Mouse (Mus musculus) heart, embryonic 16.5 days (tissue): ENCODE data around the gene Olfr469. TPM values are rescaled to one million over a fixed set of nuclear protein-coding genes. Genes with fewer than 3 reads are reported as not detected.

Source experiments
- ATAC-seq: fragments of 200-750 bp; cut with Nextera tagmentation; replicated peaks from 2 replicates; pipeline ENCODE4 v1.8.0; 2017; ENCODE audit warnings: moderate number of reproducible peaks; ENCODE audit not compliant: insufficient read depth, low FRiP score; ENCODE audit errors: extremely low read depth
- H3K27ac ChIP-seq: fragments of 300-500 bp; sonication (generic); 2 replicates; pipeline ENCODE4 v1.5.1; 2014; ENCODE audit warnings: mild to moderate bottlenecking, low read length, control low read depth, moderate library complexity
- H3K27me3 ChIP-seq: fragments of 300-500 bp; sonication (generic); 2 replicates; pipeline ENCODE4 v1.6.1; 2014; ENCODE audit warnings: low read length, mixed read lengths; ENCODE audit not compliant: control insufficient read depth, insufficient read depth
- H3K36me3 ChIP-seq: fragments of 300-500 bp; sonication (generic); 2 replicates; pipeline ENCODE4 v1.6.1; 2014; ENCODE audit not compliant: control insufficient read depth, insufficient read depth
- H3K4me1 ChIP-seq: fragments of 300-500 bp; sonication (generic); 2 replicates; pipeline ENCODE4 v1.6.1; 2014; ENCODE audit warnings: low read length, mixed read lengths; ENCODE audit not compliant: control insufficient read depth, insufficient read depth
- H3K4me2 ChIP-seq: fragments of 300-500 bp; sonication (generic); 2 replicates; pipeline ENCODE4 v1.6.1; 2014; ENCODE audit warnings: low read depth, mild to moderate bottlenecking, control low read depth, low read length
- H3K4me3 ChIP-seq: fragments of 300-500 bp; sonication (generic); 2 replicates; pipeline ENCODE4 v1.5.1; 2014; ENCODE audit warnings: mild to moderate bottlenecking, control low read depth, low read length
- H3K9ac ChIP-seq: fragments of 300-500 bp; sonication (generic); 2 replicates; pipeline ENCODE4 v1.6.1; 2014; ENCODE audit warnings: low read length, control low read depth
- H3K9me3 ChIP-seq: fragments of 300-500 bp; sonication (generic); replicated peaks from 2 replicates; pipeline ENCODE4 v1.6.1; 2016; ENCODE audit warnings: low read length; ENCODE audit not compliant: control insufficient read depth
- WGBS: fragments of 180-500 bp; shearing (Covaris S2); extraction: QIAGEN DNeasy Blood & Tissue Kit; methylation state at CpG from one replicate; pipeline ENCODE4 v1.1.7; 2014; 5-methylcytosine and 5-hydroxymethylcytosine counted together
- polyA plus RNA-seq: library from polyadenylated mRNA; unstranded; fragments of >200 nt; fragmentation: Nextera tagmentation; extraction: Ambion mirVana; gene quantifications from 2 replicates; pipeline ENCODE4 v1.2.1, GENCODE M21; 2015

Gene Olfr469
- polyA plus RNA-seq, 1 experiment from 2014 or later, result not detected

GRCm38 (mm10) chr7:107787977-107788620 lies 37.2 kb downstream of the Olfr469 start:
- 59% methylated on average over 3 of the region's 3 CpGs for WGBS
- ATAC-seq, result no peak
- H3K27me3 ChIP-seq, result no peaks in the 10 kb centered on the region

GRCm38 (mm10) chr7:107779611-107780010 lies 45.7 kb downstream of the Olfr469 start:
- no peak overlapping the region for H3K4me2 ChIP-seq
- 41% methylated on average over 4 of the region's 4 CpGs for WGBS
- H3K4me1 ChIP-seq, result no peaks in the 10 kb centered on the region
- no peak overlapping the region for H3K27ac ChIP-seq
- H3K36me3 ChIP-seq, result no peaks in the 10 kb centered on the region
- no peaks in the 10 kb centered on the region for H3K9me3 ChIP-seq
- H3K9ac ChIP-seq, result no peak overlapping the region
- H3K4me3 ChIP-seq, result no peak overlapping the region
- H3K27me3 ChIP-seq, result no peaks in the 10 kb centered on the region
- no peak for ATAC-seq

More at GRCm38 (mm10) chr7:107787977-107788620, 37.2 kb downstream of the Olfr469 start:
- Histone ChIP-seq H3K4me3 (no peak overlapping the region), H3K9me3 (no peaks in the 10 kb centered on the region), H3K9ac (no peak overlapping the region), H3K4me1 (no peaks in the 10 kb centered on the region), H3K27ac (no peak overlapping the region), H3K36me3 (no peaks in the 10 kb centered on the region), H3K4me2 (no peak overlapping the region)

GRCm38 (mm10) chr7:107778216-107778615 lies 47.1 kb downstream of the Olfr469 start:
- no peaks in the 10 kb centered on the region for H3K27me3 ChIP-seq
- H3K4me2 ChIP-seq, result no peak overlapping the region
- H3K36me3 ChIP-seq, result no peaks in the 10 kb centered on the region
- H3K9me3 ChIP-seq, result no peaks in the 10 kb centered on the region
- no peaks in the 10 kb centered on the region for H3K4me1 ChIP-seq
- H3K9ac ChIP-seq, result no peak overlapping the region
- WGBS, result 61% methylated on average over 1 of the region's 1 CpGs
- no peak overlapping the region for H3K27ac ChIP-seq
- no peak overlapping the region for H3K4me3 ChIP-seq
- no peak for ATAC-seq

GRCm38 (mm10) chr7:107770812-107771211 lies 54.5 kb downstream of the Olfr469 start:
- ATAC-seq, result no peak
- Histone ChIP-seq H3K27ac (no peak overlapping the region), H3K4me1 (no peaks in the 10 kb centered on the region), H3K9ac (no peak overlapping the region), H3K9me3 (no peaks in the 10 kb centered on the region), H3K27me3 (no peaks in the 10 kb centered on the region), H3K4me2 (no peak overlapping the region), H3K36me3 (no peaks in the 10 kb centered on the region), H3K4me3 (no peak overlapping the region)
- WGBS, result 52% methylated on average over 6 of the region's 6 CpGs

Other genes with a start within 250 kb of the Olfr469 start
- gene Ppfibp2, start 230.3 kb downstream of the Olfr469 start, polyA plus RNA-seq, result 5.6 and 5.9 TPM in 2 replicates
- not detected in 2 replicates for gene 5330417H12Rik, start 200.4 kb downstream of the Olfr469 start, polyA plus RNA-seq
- gene Cyb5r2, start 67.5 kb downstream of the Olfr469 start, polyA plus RNA-seq, result 0.80 and 0.87 TPM in 2 replicates
- not detected in 2 replicates for gene Ovch2, start 24.3 kb downstream of the Olfr469 start, polyA plus RNA-seq
- not detected in 2 replicates for gene Olfr467, start 13.3 kb downstream of the Olfr469 start, polyA plus RNA-seq
- not detected in 2 replicates for gene Olfr470, start 21.9 kb upstream of the Olfr469 start, polyA plus RNA-seq
- gene Olfr472, start 72.4 kb upstream of the Olfr469 start, polyA plus RNA-seq, result not detected in 2 replicates
- not detected in 2 replicates for gene Olfr473, start 104.9 kb upstream of the Olfr469 start, polyA plus RNA-seq
- gene Olfr474, start 129.1 kb upstream of the Olfr469 start, polyA plus RNA-seq, result not detected in 2 replicates
- not detected in 2 replicates for gene Olfr476, start 139.3 kb upstream of the Olfr469 start, polyA plus RNA-seq
- gene Olfr477, start 161.2 kb upstream of the Olfr469 start, polyA plus RNA-seq, result not detected in 2 replicates
- gene Olfr478, start 208.4 kb upstream of the Olfr469 start, polyA plus RNA-seq, result not detected in 2 replicates
- not detected in 2 replicates for gene Olfr479, start 225.2 kb upstream of the Olfr469 start, polyA plus RNA-seq
- gene Olfr480, start 241.8 kb upstream of the Olfr469 start, polyA plus RNA-seq, result not detected in 2 replicates